Mouse (Mus musculus): ENCODE results near the gene Ppfibp2.

Gene Ppfibp2

DNA sequence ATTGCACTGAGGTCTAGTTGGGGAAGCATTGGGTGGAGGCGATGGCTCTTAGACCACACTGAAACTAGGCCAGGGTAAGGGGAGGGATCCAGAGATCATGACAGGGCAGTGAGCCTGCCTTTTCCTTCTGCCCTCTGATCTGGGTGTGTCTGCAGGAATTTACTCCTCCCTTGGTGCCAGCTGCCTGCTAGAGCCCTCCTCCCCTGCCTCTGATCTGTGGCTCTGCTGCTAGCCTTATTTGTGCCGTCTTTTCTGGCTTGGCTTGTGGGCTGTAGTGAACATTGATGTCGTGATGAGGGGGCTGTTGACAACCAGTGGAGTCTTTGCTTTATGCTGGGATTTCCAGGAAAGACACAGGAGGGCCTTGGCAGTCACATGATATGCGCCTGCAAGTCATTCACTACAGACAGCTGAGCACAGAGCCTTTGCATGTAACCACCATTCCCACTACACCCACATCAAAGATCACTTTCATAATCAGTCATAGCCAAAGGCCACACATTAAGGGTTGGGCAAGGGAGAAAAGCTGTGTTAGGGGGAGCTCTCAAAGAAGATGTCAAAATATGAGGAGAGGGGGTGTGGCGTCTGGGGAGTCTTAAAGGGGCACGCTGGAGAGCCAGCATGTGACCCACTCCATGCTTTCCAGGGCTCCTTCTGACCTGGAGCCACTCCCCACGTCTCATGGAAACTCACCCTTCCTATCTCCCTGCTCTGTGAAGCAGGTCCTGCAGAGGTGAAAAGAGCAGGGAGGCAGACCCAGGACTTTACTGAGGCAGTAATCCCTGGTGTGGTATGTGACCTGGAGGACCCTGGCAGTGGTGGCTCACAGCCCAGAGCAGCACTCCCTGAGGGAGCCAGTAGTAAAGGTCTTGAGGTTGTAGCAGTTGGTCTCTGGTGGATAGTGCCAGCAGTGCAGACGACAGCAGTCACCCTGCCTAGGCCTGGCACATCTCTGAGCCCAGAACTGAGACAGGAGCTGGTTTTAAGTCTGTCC, 69.4 kb downstream of the Ppfibp2 start:
- no peak for DNase-seq (ENCODE audit: low read depth)

GRCm38 (mm10) chr7:107665221-107665585, 70.2 kb downstream of the Ppfibp2 start:
- DNase-seq (ENCODE audit: low read depth) = no peak

GRCm38 (mm10) chr7:107665586-107666261, 70.7 kb downstream of the Ppfibp2 start:
- DNase-seq (ENCODE audit: low read depth) = no peak

DNA sequence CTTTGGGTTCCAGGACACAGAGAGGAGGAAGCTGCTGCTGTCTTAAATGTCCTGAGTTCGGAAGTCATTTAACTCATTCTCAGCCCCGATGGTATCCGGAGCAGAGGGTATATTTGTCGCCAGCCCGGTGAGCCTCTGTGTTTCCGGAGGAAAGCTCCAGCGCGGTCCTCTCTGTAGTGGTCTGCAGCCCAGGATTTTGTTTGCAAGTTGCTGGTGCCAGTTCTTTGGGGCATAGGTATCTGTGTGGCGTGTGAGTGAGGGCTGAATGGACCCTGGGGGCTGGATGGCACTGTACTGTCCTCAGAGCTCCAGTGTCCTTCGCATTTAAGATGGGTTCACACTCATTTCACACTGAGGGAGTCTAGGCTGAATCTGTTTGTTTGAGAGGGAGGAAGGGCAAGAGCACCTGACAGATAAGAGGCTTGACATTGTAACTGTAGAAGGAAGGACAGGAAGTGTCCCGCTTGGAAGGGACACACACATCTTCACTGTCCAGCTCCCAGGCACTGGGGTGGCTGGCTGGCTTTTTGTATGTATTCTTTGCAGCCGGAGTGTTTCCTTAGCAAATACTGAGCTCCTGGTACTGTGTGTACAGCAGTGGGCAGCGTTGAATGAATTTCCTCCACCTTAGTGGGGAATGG, 71.4 kb downstream of the Ppfibp2 start:
- DNase-seq (ENCODE audit: low read depth) = no peak

DNA sequence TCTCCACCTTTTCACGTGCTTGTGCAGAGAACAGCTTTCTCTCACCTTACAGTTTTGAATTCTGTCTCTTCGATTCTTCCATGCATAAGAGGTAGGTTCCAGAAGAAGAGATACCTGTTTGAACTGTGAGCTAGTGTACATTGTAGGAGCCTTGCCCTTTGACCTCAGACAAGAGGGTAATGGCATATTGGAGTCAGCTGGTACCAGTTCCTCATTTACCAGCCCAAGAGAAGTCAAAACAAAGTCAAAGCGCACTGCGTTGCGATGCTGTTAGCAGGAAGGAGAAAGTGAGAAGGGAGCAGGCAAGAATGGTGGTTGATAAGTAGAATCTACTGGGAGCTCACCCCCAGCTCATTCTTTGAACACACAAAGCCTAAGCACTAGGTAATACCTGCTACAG, 73.5 kb downstream of the Ppfibp2 start:
- DNase-seq (ENCODE audit: low read depth) = no peak

GRCm38 (mm10) chr7:107675224-107675623, 80.2 kb downstream of the Ppfibp2 start:
- no peak for DNase-seq (ENCODE audit: low read depth)

- no peak for DNase-seq (ENCODE audit: low read depth)
These were observed 85.3 kb downstream of the Ppfibp2 start for GRCm38 (mm10) chr7:107680151-107680852.

DNA sequence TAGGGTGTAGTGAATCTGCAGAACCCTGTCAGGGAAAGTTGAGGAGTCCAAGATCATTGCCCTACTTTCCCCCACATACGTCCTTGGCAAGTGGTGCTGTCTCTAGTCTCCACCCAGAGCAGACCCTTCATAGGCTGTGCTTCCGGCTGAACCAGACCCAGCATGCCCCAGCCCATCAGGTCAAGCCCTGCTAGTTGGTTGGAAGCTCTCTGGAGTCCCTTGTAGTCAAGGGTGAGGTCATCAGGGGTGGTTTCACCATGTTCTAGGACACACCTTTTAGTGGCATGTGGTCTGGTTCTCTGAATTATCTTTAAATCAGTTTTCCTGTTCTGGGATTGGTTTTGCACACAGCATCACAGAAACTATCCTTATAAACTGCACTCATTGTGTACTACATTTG, 86.3 kb downstream of the Ppfibp2 start:
- no peak for DNase-seq (ENCODE audit: low read depth)

GRCm38 (mm10) chr7:107683162-107683561, 88.2 kb downstream of the Ppfibp2 start:
- DNase-seq (ENCODE audit: low read depth) = no peak

DNA sequence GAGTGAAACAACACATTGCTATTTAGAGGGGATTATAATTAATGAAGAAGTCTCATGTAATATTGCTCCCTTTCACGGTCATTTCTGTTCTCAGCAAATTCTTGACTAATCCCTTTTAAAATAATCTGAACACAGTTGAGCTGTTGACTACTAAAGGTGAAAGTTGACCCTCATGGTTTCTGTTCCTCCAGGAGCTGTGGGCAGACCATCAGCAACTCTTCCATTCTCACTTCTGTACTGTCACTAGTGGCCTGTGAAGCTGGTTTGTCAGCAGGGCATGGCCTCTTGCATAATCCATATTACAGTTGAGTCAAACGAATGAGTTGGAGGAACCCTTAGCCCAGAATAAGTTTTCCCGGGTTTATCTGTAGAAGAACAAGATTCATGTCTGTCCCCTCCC, 88.6 kb downstream of the Ppfibp2 start:
- DNase-seq (ENCODE audit: low read depth) = no peak

DNA sequence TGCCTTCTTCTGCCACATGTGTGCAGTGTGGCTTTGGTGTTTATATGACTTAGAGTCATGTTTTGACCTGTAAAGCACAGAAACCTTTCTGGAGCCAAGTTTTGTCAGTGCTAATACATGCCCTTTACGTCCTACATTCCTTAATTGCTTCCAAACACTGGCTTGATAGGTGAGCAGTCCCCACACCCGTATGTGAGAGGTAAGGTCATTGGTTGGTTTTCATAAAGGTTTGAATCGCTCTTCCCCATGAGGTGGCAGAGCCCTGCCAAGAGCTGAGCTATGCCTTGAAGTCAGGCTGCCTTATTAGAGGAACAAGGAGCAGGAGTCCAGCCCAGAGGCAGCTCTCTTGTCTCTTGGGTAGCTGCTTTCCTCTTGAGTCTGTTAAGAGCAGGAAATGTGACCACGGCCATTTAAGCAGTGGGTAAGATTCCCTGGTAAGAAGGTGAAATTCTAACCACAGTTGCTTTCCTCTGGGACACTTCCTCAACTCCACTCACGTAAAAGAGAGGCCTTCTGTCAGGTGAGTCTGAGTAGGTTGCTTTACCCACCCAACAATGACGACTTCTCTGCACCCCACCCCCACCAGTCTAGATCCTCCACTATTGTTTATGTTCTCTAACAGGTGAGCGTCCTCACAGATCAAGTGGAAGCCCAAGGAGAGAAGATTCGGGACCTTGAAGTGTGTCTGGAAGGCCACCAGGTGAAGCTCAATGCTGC, 90.4 kb downstream of the Ppfibp2 start:
- DNase-seq (ENCODE audit: low read depth) = no peak

DNA sequence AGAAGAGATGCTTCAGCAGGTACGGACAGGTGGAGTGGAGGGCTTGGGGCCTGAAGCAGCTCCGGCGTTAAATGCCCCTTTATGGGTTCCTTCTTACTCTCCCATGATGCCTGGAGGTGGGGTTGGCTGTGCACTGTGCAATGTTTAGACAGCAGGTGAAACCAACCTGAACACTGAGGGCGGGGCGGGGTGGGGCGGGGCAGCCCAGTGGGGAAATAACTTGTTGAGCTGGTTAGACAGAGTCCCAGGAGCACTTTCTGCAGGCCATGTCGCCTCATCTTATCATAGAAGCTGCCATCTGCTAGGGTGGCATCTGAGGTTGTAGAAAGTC, 90.9 kb downstream of the Ppfibp2 start:
- DNase-seq (ENCODE audit: low read depth) = no peak

GRCm38 (mm10) chr7:107687412-107687811, 92.4 kb downstream of the Ppfibp2 start:
- DNase-seq (ENCODE audit: low read depth) = no peak

- no peak for DNase-seq (ENCODE audit: low read depth)
These were observed 93.0 kb downstream of the Ppfibp2 start for GRCm38 (mm10) chr7:107688040-107688439.

DNA sequence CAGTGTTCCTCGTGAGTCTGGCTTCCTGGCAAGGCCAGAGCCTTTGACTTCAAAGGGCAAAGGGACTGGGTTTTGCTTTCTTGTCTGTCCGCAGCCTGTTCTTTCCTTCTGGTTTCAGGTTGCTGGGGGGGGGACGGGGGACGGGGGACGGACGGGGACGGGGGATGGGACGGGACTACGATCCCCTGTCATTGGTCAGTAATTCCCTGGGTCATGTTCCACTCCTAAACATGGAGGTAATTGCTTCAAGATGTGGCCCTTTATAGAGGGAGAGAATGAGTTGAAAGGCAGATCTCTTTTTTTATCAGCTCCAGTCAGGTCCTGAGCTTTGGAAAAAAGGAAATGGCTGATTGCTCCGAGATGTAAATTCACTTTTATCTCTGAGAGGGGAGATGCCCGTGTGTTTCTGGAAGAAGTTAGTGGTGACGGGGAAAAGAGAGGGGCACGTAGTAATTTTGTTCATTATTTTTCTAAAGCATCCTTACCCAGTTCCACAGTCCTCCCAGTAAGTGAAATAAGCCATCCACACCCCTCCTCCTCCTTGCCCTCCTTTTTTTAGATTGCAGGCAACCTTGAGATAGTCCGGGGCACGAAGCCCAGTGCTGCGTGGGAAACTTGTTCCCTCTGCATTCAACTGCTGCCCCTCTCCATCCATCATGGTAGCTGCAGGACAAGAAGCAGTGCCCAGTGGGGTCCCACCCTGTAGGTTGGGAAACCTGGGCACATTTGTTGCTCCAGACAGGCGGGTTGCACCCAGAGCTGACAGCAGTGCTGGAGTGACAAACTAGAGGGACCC, 95.6 kb downstream of the Ppfibp2 start:
- DNase-seq (ENCODE audit: low read depth) = no peak

DNA sequence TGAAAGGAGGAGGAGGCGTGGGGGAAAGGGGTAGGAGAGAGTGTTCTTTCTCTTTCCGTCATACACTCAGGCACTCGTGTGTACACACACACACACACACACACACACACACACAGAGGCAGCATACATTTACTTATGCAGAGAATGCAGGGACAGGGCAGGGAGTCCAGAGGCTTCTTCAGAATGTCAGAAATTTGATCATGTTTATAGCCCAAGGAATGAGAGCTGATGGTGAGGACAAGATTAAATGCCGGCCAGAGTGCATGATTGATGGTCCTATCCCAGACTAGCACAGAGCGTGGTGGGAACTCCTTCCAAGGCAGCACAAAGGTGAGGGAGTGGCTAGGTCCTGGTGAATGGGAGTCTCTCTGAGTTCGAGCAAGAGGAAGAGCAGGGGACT, 96.5 kb downstream of the Ppfibp2 start:
- no peak for DNase-seq (ENCODE audit: low read depth)

DNA sequence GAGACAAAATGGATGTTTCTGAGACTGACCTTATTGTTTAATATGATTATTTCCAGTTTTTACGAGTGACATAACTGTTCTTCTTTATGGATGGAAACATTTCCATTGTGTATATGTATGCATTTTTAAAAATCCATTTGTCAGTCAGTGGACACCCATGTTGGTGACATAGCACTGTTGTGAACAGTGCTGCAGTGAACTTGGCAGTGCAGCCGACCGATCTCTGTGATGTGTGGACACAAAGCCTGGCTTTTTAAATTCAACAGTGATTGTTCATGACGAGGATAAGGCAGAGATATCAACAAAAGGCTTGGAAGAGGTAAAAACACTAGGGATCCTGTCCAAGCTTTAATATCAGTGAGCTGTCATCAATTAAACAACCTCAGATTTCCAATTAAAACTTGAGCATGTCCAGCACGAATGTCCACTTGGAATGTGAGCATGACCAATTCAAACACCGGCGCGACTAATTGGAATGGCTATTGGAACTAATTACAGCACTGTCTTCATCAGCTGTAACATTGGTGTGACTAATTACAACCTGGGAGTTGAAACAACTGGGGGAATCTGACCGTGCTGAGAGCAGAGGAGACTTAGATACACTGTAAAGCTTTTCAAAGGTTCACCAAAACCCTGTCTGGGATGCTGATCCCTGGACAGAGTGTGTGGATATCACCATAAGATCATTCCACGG, 99.4 kb downstream of the Ppfibp2 start:
- no peak for DNase-seq (ENCODE audit: low read depth)

GRCm38 (mm10) chr7:107697066-107697465, 102.1 kb downstream of the Ppfibp2 start:
- no peak for DNase-seq (ENCODE audit: low read depth)

DNA sequence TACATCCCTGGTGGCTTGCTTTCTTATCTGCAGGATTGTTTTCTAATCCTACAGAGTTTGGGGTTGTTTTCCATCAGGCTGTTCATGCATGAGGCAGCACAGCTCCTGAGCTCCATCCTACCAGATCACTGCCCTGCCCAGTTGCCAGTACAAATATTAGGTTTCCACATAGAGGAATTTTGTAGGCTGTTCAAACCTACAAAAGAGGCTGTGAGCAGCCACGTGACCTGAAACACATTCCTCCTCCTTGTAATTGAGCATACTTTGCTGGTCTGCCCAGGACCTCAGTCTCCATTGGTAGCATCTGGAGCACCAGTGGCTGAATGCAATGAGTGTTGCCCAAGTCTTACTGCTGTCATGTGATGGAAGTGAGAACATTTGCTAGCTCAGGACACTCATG, 104.9 kb downstream of the Ppfibp2 start:
- no peak for DNase-seq (ENCODE audit: low read depth)

- DNase-seq (ENCODE audit: low read depth) = no peak
These were observed 105.6 kb downstream of the Ppfibp2 start for GRCm38 (mm10) chr7:107700646-107701045.

Data from 416B (cell line).